ENCODE assay signal across 23 mouse cellular contexts in genomic region chr3:132786690-132787089, GRCm38 (mm10).
A peak's percentile ranks its signal among the peaks of the same experiment; 100 is the strongest.
DNase-seq lines count a peak whose midpoint lies in the region; ATAC-seq and TF ChIP-seq lines count a peak whose summit lies in the region.
"Had no signal": no experiment of that assay in that cellular context is flagged by ENCODE, and none has a peak within 500 bp of the region (broad histone marks: within the 10 kb centered on the region; RNA-seq: fewer than 3 reads in every experiment).

No protein-coding gene starts in this region.

- no peak overlapping the region for H3K4me2 ChIP-seq in embryonic facial prominence, embryonic 11.5 days (ENCODE audit: low read depth, low read length)
- H3K4me2 ChIP-seq in hindbrain, postnatal 0 days (ENCODE audit: low read depth, low read length): no peak overlapping the region
- no peak overlapping the region for H3K4me2 ChIP-seq in hindbrain, embryonic 14.5 days (replicated peaks)
- H3K4me2 ChIP-seq in midbrain, embryonic 11.5 days: no peak overlapping the region
- H3K4me2 ChIP-seq in midbrain, embryonic 14.5 days (ENCODE audit: low read length): no peak overlapping the region
- H3K4me2 ChIP-seq in stomach, embryonic 14.5 days (replicated peaks; ENCODE audit: low read depth, low read length): no peak overlapping the region
- H3K4me2 ChIP-seq in stomach, postnatal 0 days (replicated peaks; ENCODE audit: low read depth): no peak overlapping the region
- H3K4me2 ChIP-seq: forebrain, embryonic 13.5 days had no signal

- no peaks in the 10 kb centered on the region for H3K27me3 ChIP-seq in embryonic facial prominence, embryonic 11.5 days (ENCODE audit: control insufficient read depth, insufficient read depth, low read length)
- no peaks in the 10 kb centered on the region for H3K27me3 ChIP-seq in embryonic facial prominence, embryonic 10.5 days (replicated peaks; ENCODE audit: low read depth, poor library complexity, severe bottlenecking)
- no peaks in the 10 kb centered on the region for H3K27me3 ChIP-seq in hindbrain, postnatal 0 days (ENCODE audit: insufficient read depth, low read length)
- no peaks in the 10 kb centered on the region for H3K27me3 ChIP-seq in hindbrain, embryonic 14.5 days (ENCODE audit: control insufficient read depth, insufficient read depth, low read length)
- no peaks in the 10 kb centered on the region for H3K27me3 ChIP-seq in midbrain, embryonic 11.5 days (ENCODE audit: control insufficient read depth, insufficient read depth, low read length)
- no peaks in the 10 kb centered on the region for H3K27me3 ChIP-seq in midbrain, embryonic 14.5 days (ENCODE audit: control insufficient read depth, insufficient read depth, low read length)
- H3K27me3 ChIP-seq in stomach, embryonic 14.5 days (ENCODE audit: control insufficient read depth, insufficient read depth, low read length): no peaks in the 10 kb centered on the region
- no peaks in the 10 kb centered on the region for H3K27me3 ChIP-seq in stomach, postnatal 0 days (ENCODE audit: control insufficient read depth, insufficient read depth, low read length)
- H3K27me3 ChIP-seq: forebrain, embryonic 13.5 days had no signal

- no peaks in the 10 kb centered on the region for H3K36me3 ChIP-seq in embryonic facial prominence, embryonic 11.5 days (replicated peaks; ENCODE audit: control insufficient read depth, insufficient read depth, low read depth, low read length)
- no peaks in the 10 kb centered on the region; the same call in 1 of the 2 replicates for H3K36me3 ChIP-seq in embryonic facial prominence, embryonic 10.5 days (replicated peaks)
- H3K36me3 ChIP-seq in hindbrain, postnatal 0 days (ENCODE audit: insufficient read depth, low read length): no peaks in the 10 kb centered on the region
- no peaks in the 10 kb centered on the region for H3K36me3 ChIP-seq in hindbrain, embryonic 14.5 days (replicated peaks; ENCODE audit: control insufficient read depth, insufficient read depth)
- H3K36me3 ChIP-seq in midbrain, embryonic 11.5 days (ENCODE audit: control insufficient read depth, insufficient read depth, low read length): no peaks in the 10 kb centered on the region
- H3K36me3 ChIP-seq in midbrain, embryonic 14.5 days (ENCODE audit: control insufficient read depth, insufficient read depth, low read length): no peaks in the 10 kb centered on the region
- no peaks in the 10 kb centered on the region for H3K36me3 ChIP-seq in stomach, embryonic 14.5 days (ENCODE audit: control insufficient read depth, insufficient read depth, low read length)
- 0 out of 2 replicates have a peak, but pooled peaks cover 3% of the 10 kb centered on the region for H3K36me3 ChIP-seq in stomach, postnatal 0 days (ENCODE audit: control insufficient read depth, insufficient read depth, low read length)

- no peaks in the 10 kb centered on the region for H3K9me3 ChIP-seq in embryonic facial prominence, embryonic 11.5 days (replicated peaks; ENCODE audit: control insufficient read depth, low read length)
- no peaks in the 10 kb centered on the region for H3K9me3 ChIP-seq in embryonic facial prominence, embryonic 10.5 days
- no peaks in the 10 kb centered on the region for H3K9me3 ChIP-seq in hindbrain, postnatal 0 days (ENCODE audit: low read length)
- no peaks in the 10 kb centered on the region for H3K9me3 ChIP-seq in hindbrain, embryonic 14.5 days (ENCODE audit: control insufficient read depth, low read length)
- H3K9me3 ChIP-seq in midbrain, embryonic 11.5 days (ENCODE audit: control insufficient read depth, low read length): no peaks in the 10 kb centered on the region
- no peaks in the 10 kb centered on the region for H3K9me3 ChIP-seq in midbrain, embryonic 14.5 days (ENCODE audit: control insufficient read depth, low read length)
- no peaks in the 10 kb centered on the region for H3K9me3 ChIP-seq in stomach, embryonic 14.5 days (ENCODE audit: control insufficient read depth, low read depth, low read length)
- no peaks in the 10 kb centered on the region for H3K9me3 ChIP-seq in stomach, postnatal 0 days (ENCODE audit: control insufficient read depth, low read length)
- H3K9me3 ChIP-seq: forebrain, embryonic 13.5 days; G1E; heart, embryonic 10.5 days had no signal

- H3K4me1 ChIP-seq in embryonic facial prominence, embryonic 11.5 days (ENCODE audit: control insufficient read depth, insufficient read depth, low read length): no peaks in the 10 kb centered on the region
- no peaks in the 10 kb centered on the region for H3K4me1 ChIP-seq in embryonic facial prominence, embryonic 10.5 days
- H3K4me1 ChIP-seq in hindbrain, postnatal 0 days (ENCODE audit: insufficient read depth, low read length): no peaks in the 10 kb centered on the region
- H3K4me1 ChIP-seq in hindbrain, embryonic 14.5 days (replicated peaks; ENCODE audit: control insufficient read depth, insufficient read depth, low read length): no peaks in the 10 kb centered on the region
- no peaks in the 10 kb centered on the region for H3K4me1 ChIP-seq in midbrain, embryonic 11.5 days (ENCODE audit: control insufficient read depth, insufficient read depth, low read length)
- no peaks in the 10 kb centered on the region for H3K4me1 ChIP-seq in midbrain, embryonic 14.5 days (ENCODE audit: control insufficient read depth, insufficient read depth, low read length)
- H3K4me1 ChIP-seq in stomach, embryonic 14.5 days (ENCODE audit: control insufficient read depth, insufficient read depth, low read length): no peaks in the 10 kb centered on the region
- H3K4me1 ChIP-seq in stomach, postnatal 0 days (replicated peaks; ENCODE audit: control insufficient read depth, insufficient read depth): no peaks in the 10 kb centered on the region
- H3K4me1 ChIP-seq: forebrain, embryonic 13.5 days; heart, embryonic 10.5 days had no signal

- no peak for TF ChIP-seq EP300 in stomach, postnatal 0 days (optimal IDR thresholded peaks at IDR 0.05)

- no peak overlapping the region for H3K4me3 ChIP-seq in embryonic facial prominence, embryonic 11.5 days (ENCODE audit: low read depth, low read length)
- no peak overlapping the region for H3K4me3 ChIP-seq in embryonic facial prominence, embryonic 10.5 days
- H3K4me3 ChIP-seq in hindbrain, postnatal 0 days (ENCODE audit: low read length): no peak overlapping the region
- no peak overlapping the region for H3K4me3 ChIP-seq in hindbrain, embryonic 14.5 days (replicated peaks; ENCODE audit: low read length)
- H3K4me3 ChIP-seq in midbrain, embryonic 11.5 days (ENCODE audit: low read depth, low read length): no peak overlapping the region
- no peak overlapping the region for H3K4me3 ChIP-seq in midbrain, embryonic 14.5 days (replicated peaks; ENCODE audit: low read depth, low read length)
- no peak overlapping the region for H3K4me3 ChIP-seq in stomach, embryonic 14.5 days (ENCODE audit: low read depth, low read length)
- no peak overlapping the region for H3K4me3 ChIP-seq in stomach, postnatal 0 days (ENCODE audit: low read depth, low read length)
- H3K4me3 ChIP-seq: forebrain, embryonic 13.5 days; heart, embryonic 10.5 days had no signal

- ATAC-seq in embryonic facial prominence, embryonic 11.5 days (replicated peaks; ENCODE audit: insufficient number of reproducible peaks, low FRiP score, low TSS enrichment, low read depth): 0 out of 2 replicates have a peak, but pooled peaks have one; percentile 46
- 0 out of 2 replicates have a peak, but pooled peaks have one; percentile 38 for ATAC-seq in hindbrain, postnatal 0 days
- no peak for ATAC-seq in hindbrain, embryonic 14.5 days (ENCODE audit: low FRiP score)
- peak; percentile 9; the same call in 1 of the 2 replicates for ATAC-seq in midbrain, embryonic 11.5 days (ENCODE audit: low FRiP score)
- no peak; the same call in 1 of the 2 replicates for ATAC-seq in midbrain, embryonic 14.5 days (ENCODE audit: low FRiP score, low TSS enrichment)
- ATAC-seq in stomach, embryonic 14.5 days (ENCODE audit: insufficient number of reproducible peaks, insufficient read depth, low FRiP score, low read depth): 0 out of 2 replicates have a peak, but pooled peaks have one; percentile 28
- ATAC-seq in stomach, postnatal 0 days (ENCODE audit: low FRiP score, low TSS enrichment): no peak
- ATAC-seq: CD4-positive, CD25-positive, alpha-beta regulatory T cell, adult 4 months; forebrain, embryonic 13.5 days had no signal

- DNase-seq in embryonic facial prominence, embryonic 11.5 days (ENCODE audit: low spot score): no peak
- DNase-seq in embryonic facial prominence, embryonic 10.5 days (ENCODE audit: low spot score): no peak
- DNase-seq in hindbrain, postnatal 0 days (ENCODE audit: low spot score): no peak
- DNase-seq in hindbrain, embryonic 14.5 days (ENCODE audit: low spot score): no peak
- DNase-seq in midbrain, embryonic 11.5 days (ENCODE audit: low spot score, missing footprints): no peak
- DNase-seq in midbrain, embryonic 14.5 days: no peak
- DNase-seq in stomach, postnatal 0 days (ENCODE audit: low spot score): no peak
- DNase-seq: adrenal gland, adult 8-10 months; adrenal gland, postnatal 36 days; B cell, adult 2 months; cerebellum, adult 11 months; cerebellum, adult 8-10 months; cerebellum, postnatal 14 days; embryo, embryonic 11 days; gastrocnemius, postnatal 10 days; heart, adult 18-20 months; heart, postnatal 10 days; heart, postnatal 4 days had no signal

- no peak for TF ChIP-seq CTCF in hindbrain, postnatal 0 days (IDR thresholded peaks at IDR 0.05; ENCODE audit: low read depth)
- TF ChIP-seq CTCF in stomach, postnatal 0 days (IDR thresholded peaks at IDR 0.05; ENCODE audit: low read depth): no peak

- H3K9ac ChIP-seq in embryonic facial prominence, embryonic 11.5 days (replicated peaks; ENCODE audit: low read length): no peak overlapping the region
- H3K9ac ChIP-seq in hindbrain, postnatal 0 days (replicated peaks; ENCODE audit: low read length): no peak overlapping the region
- H3K9ac ChIP-seq in hindbrain, embryonic 14.5 days: no peak overlapping the region
- no peak overlapping the region for H3K9ac ChIP-seq in midbrain, embryonic 11.5 days (ENCODE audit: low read length)
- H3K9ac ChIP-seq in midbrain, embryonic 14.5 days (replicated peaks; ENCODE audit: low read length): no peak overlapping the region
- H3K9ac ChIP-seq in stomach, embryonic 14.5 days (replicated peaks; ENCODE audit: low read depth, low read length): no peak overlapping the region
- no peak overlapping the region for H3K9ac ChIP-seq in stomach, postnatal 0 days (ENCODE audit: low read length)
- H3K9ac ChIP-seq: forebrain, embryonic 13.5 days had no signal

- no peak overlapping the region for H3K27ac ChIP-seq in embryonic facial prominence, embryonic 11.5 days (replicated peaks; ENCODE audit: low read depth, low read length)
- H3K27ac ChIP-seq in embryonic facial prominence, embryonic 10.5 days (replicated peaks): no peak overlapping the region
- no peak overlapping the region for H3K27ac ChIP-seq in hindbrain, postnatal 0 days
- no peak overlapping the region for H3K27ac ChIP-seq in hindbrain, embryonic 14.5 days
- no peak overlapping the region for H3K27ac ChIP-seq in midbrain, embryonic 11.5 days (ENCODE audit: low read depth, low read length)
- H3K27ac ChIP-seq in midbrain, embryonic 14.5 days (replicated peaks; ENCODE audit: low read depth, low read length): no peak overlapping the region
- H3K27ac ChIP-seq in stomach, embryonic 14.5 days (ENCODE audit: low read length): no peak overlapping the region
- H3K27ac ChIP-seq in stomach, postnatal 0 days (replicated peaks): no peak overlapping the region
- H3K27ac ChIP-seq: forebrain, embryonic 13.5 days; heart, embryonic 10.5 days had no signal

- WGBS in embryonic facial prominence, embryonic 11.5 days: 91% methylated on average over 3 of the region's 3 CpGs
- 86% methylated on average over 3 of the region's 3 CpGs for WGBS in embryonic facial prominence, embryonic 10.5 days
- WGBS in hindbrain, postnatal 0 days: 91% methylated on average over 3 of the region's 3 CpGs
- 94% methylated on average over 3 of the region's 3 CpGs for WGBS in hindbrain, embryonic 14.5 days
- WGBS in midbrain, embryonic 11.5 days: 86% methylated on average over 3 of the region's 3 CpGs
- WGBS in midbrain, embryonic 14.5 days: 91% methylated on average over 3 of the region's 3 CpGs
- WGBS in stomach, embryonic 14.5 days: 90% methylated on average over 3 of the region's 3 CpGs
- 99% methylated on average over 3 of the region's 3 CpGs for WGBS in stomach, postnatal 0 days

Comparison
In these comparisons a context has a peak if more than half of its experiments do, and no peak if none do; other contexts are left out.
1. ATAC-seq: peak in embryonic facial prominence, embryonic 11.5 days (single experiment), hindbrain, postnatal 0 days (single experiment), midbrain, embryonic 11.5 days (single experiment) and stomach, embryonic 14.5 days (single experiment); none in hindbrain, embryonic 14.5 days (single experiment), midbrain, embryonic 14.5 days (single experiment) and stomach, postnatal 0 days (single experiment).